Mouse (Mus musculus) intestine, postnatal 0 days (tissue): Measurements from ENCODE around the gene Antxr1. TPM values are rescaled to one million over a fixed set of nuclear protein-coding genes. Genes with fewer than 3 reads are reported as not detected.

ENCODE experiments used
- ATAC-seq: fragments of 200-750 bp; cut with Nextera tagmentation; 2 replicates; pipeline ENCODE4 v1.8.0; 2017; ENCODE audit warnings: mild to moderate bottlenecking, moderate TSS enrichment, moderate library complexity
- H3K27ac ChIP-seq: fragments of 300-500 bp; sonication (generic); 2 replicates; pipeline ENCODE4 v1.5.1; 2014; ENCODE audit warnings: mild to moderate bottlenecking, low read depth, low read length, moderate library complexity
- H3K27me3 ChIP-seq: fragments of 300-500 bp; sonication (generic); replicated peaks from 2 replicates; pipeline ENCODE4 v1.6.1; 2014; ENCODE audit warnings: low read length, mixed read lengths; ENCODE audit not compliant: control insufficient read depth, insufficient read depth
- H3K36me3 ChIP-seq: fragments of 300-500 bp; sonication (generic); 2 replicates; pipeline ENCODE4 v1.6.1; 2014; ENCODE audit warnings: mild to moderate bottlenecking, moderate library complexity; ENCODE audit not compliant: control insufficient read depth, insufficient read depth
- H3K4me1 ChIP-seq: fragments of 300-500 bp; sonication (generic); replicated peaks from 2 replicates; pipeline ENCODE4 v1.6.1; 2014; ENCODE audit warnings: antibody characterized with exemption, low read length, mixed read lengths; ENCODE audit not compliant: control insufficient read depth, insufficient read depth
- H3K4me2 ChIP-seq: fragments of 300-500 bp; sonication (generic); replicated peaks from 2 replicates; pipeline ENCODE4 v1.6.1; 2014; ENCODE audit warnings: low read depth, mild to moderate bottlenecking, moderate library complexity
- H3K4me3 ChIP-seq: fragments of 300-500 bp; sonication (generic); 2 replicates; pipeline ENCODE4 v1.5.1; 2014; ENCODE audit warnings: low read depth, low read length
- H3K9ac ChIP-seq: fragments of 300-500 bp; sonication (generic); 2 replicates; pipeline ENCODE4 v1.6.1; 2014; ENCODE audit warnings: mild to moderate bottlenecking, low read depth, low read length
- H3K9me3 ChIP-seq: fragments of 300-500 bp; sonication (generic); 2 replicates; pipeline ENCODE4 v1.6.1; 2016; ENCODE audit warnings: mixed run types; ENCODE audit not compliant: control insufficient read depth
- CTCF ChIP-seq: sonication (generic); IDR thresholded peaks from 2 replicates; pipeline ENCODE4 v1.5.1; 2016; ENCODE audit warnings: low read depth, mild to moderate bottlenecking, control low read depth, antibody characterized with exemption, moderate library complexity
- WGBS: fragments of 180-500 bp; shearing (Covaris S2); extraction: QIAGEN DNeasy Blood & Tissue Kit; methylation state at CpG from one replicate; pipeline ENCODE4 v1.1.7; 2014; 5-methylcytosine and 5-hydroxymethylcytosine counted together
- polyA plus RNA-seq: library from polyadenylated mRNA; unstranded; fragments of >200 nt; fragmentation: Nextera tagmentation; extraction: Ambion mirVana; gene quantifications from 2 replicates; pipeline ENCODE4 v1.2.1, GENCODE M21; 2015

Gene Antxr1
- polyA plus RNA-seq, 1 experiment from 2014 or later: 4.9 TPM

- Histone ChIP-seq H3K4me1 (no peaks in the 10 kb centered on the region), H3K4me3 (no peak overlapping the region), H3K4me2 (no peak overlapping the region), H3K27ac (no peak overlapping the region), H3K9ac (no peak overlapping the region), H3K27me3 (no peaks in the 10 kb centered on the region), H3K36me3 (no peaks in the 10 kb centered on the region), H3K9me3 (no peaks in the 10 kb centered on the region)
- no peak for TF ChIP-seq CTCF
- WGBS: 85% methylated on average over 7 of the region's 7 CpGs
- ATAC-seq: no peak
These were observed 219.0 kb downstream of the Antxr1 start for GRCm38 (mm10) chr6:87116596-87116995.

- Histone ChIP-seq H3K36me3 (no peaks in the 10 kb centered on the region), H3K4me3 (no peak overlapping the region), H3K9me3 (no peaks in the 10 kb centered on the region), H3K27ac (no peak overlapping the region), H3K4me2 (no peak overlapping the region), H3K27me3 (no peaks in the 10 kb centered on the region), H3K9ac (no peak overlapping the region), H3K4me1 (no peaks in the 10 kb centered on the region)
- no peak for TF ChIP-seq CTCF
- 88% methylated on average over 2 of the region's 2 CpGs for WGBS
- no peak for ATAC-seq
These were observed 219.6 kb downstream of the Antxr1 start for GRCm38 (mm10) chr6:87115981-87116380.

GRCm38 (mm10) chr6:87112125-87112524, 223.5 kb downstream of the Antxr1 start:
- no peak overlapping the region for H3K9ac ChIP-seq
- no peaks in the 10 kb centered on the region for H3K9me3 ChIP-seq
- no peak for TF ChIP-seq CTCF
- no peaks in the 10 kb centered on the region for H3K27me3 ChIP-seq
- H3K36me3 ChIP-seq: no peaks in the 10 kb centered on the region
- 79% methylated on average over 6 of the region's 6 CpGs for WGBS
- no peaks in the 10 kb centered on the region for H3K4me1 ChIP-seq
- no peak overlapping the region for H3K4me3 ChIP-seq
- no peak overlapping the region for H3K4me2 ChIP-seq
- ATAC-seq: no peak
- no peak overlapping the region for H3K27ac ChIP-seq

GRCm38 (mm10) chr6:87111493-87111892, 224.1 kb downstream of the Antxr1 start:
- no peaks in the 10 kb centered on the region for H3K9me3 ChIP-seq
- H3K27me3 ChIP-seq: no peaks in the 10 kb centered on the region
- no peak for TF ChIP-seq CTCF
- ATAC-seq: no peak
- no peak overlapping the region for H3K9ac ChIP-seq
- H3K4me2 ChIP-seq: no peak overlapping the region
- no peak overlapping the region for H3K4me3 ChIP-seq
- H3K4me1 ChIP-seq: no peaks in the 10 kb centered on the region
- no peaks in the 10 kb centered on the region for H3K36me3 ChIP-seq
- no peak overlapping the region for H3K27ac ChIP-seq
- 91% methylated on average over 1 of the region's 1 CpGs for WGBS

GRCm38 (mm10) chr6:87104123-87104796, 231.4 kb downstream of the Antxr1 start, which contains the start of gene D6Ertd527e:
TSS of gene D6Ertd527e (plus strand) at chr6:87104746.
- no peak within 1 kb of the TSS for H3K4me3 ChIP-seq
- no peaks in the 10 kb centered on the region for H3K9me3 ChIP-seq
- H3K27me3 ChIP-seq: no peaks in the 10 kb centered on the region
- H3K4me2 ChIP-seq: no peak within 1 kb of the TSS
- 0 out of 2 replicates have a peak, but pooled peaks cover 3% of the 10 kb centered on the region for H3K4me1 ChIP-seq
- TF ChIP-seq CTCF: no peak
- no peak for ATAC-seq
- no peaks in the 10 kb centered on the region for H3K36me3 ChIP-seq
- 75% methylated on average over 11 of the region's 11 CpGs for WGBS
- H3K27ac ChIP-seq: no peak within 1 kb of the TSS
- no peak within 1 kb of the TSS for H3K9ac ChIP-seq

- H3K4me1 ChIP-seq: 0 out of 2 replicates have a peak, but pooled peaks cover 3% of the 10 kb centered on the region
- WGBS: 91% methylated on average over 1 of the region's 1 CpGs
- H3K27ac ChIP-seq: no peak overlapping the region
- ATAC-seq: no peak
- no peak for TF ChIP-seq CTCF
- no peaks in the 10 kb centered on the region for H3K9me3 ChIP-seq
- H3K9ac ChIP-seq: no peak overlapping the region
- no peak overlapping the region for H3K4me3 ChIP-seq
- H3K36me3 ChIP-seq: no peaks in the 10 kb centered on the region
- H3K27me3 ChIP-seq: no peaks in the 10 kb centered on the region
- no peak overlapping the region for H3K4me2 ChIP-seq
These were observed 232.3 kb downstream of the Antxr1 start for GRCm38 (mm10) chr6:87103314-87103713.
